In the genomic region with DNA sequence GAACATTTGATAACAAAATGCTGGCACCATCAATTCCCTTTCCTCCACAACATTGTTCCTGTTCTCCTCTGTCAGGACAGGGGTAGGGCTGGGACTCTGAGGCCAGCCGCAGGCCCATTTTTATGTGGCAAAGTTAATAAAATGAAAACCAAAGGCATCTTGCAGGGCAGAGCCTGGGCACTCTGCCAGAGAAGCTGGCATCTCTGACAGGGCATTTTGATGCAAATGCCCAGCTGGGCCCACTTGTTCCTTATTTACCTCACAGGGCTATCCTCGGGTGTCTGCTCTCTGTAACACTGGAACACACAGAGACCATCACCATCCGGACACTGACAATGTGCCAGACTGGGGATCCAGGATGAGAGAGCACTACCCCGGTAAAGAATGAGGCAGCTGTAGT, we compare ENCODE assay signal across 8 mouse cellular contexts.
DNase-seq lines count a peak whose midpoint lies in the region; ATAC-seq and TF ChIP-seq lines count a peak whose summit lies in the region.

No protein-coding gene starts in this region.

- H3K27ac ChIP-seq in hindbrain, embryonic 12.5 days, result no peak overlapping the region
- H3K27ac ChIP-seq in hindbrain, embryonic 10.5 days, result no peak overlapping the region
- H3K27ac ChIP-seq in forebrain, embryonic 16.5 days (ENCODE audit: low read length), result no peak overlapping the region

- H3K9me3 ChIP-seq in hindbrain, embryonic 12.5 days (replicated peaks), result no peaks in the 10 kb centered on the region
- no peaks in the 10 kb centered on the region for H3K9me3 ChIP-seq in hindbrain, embryonic 10.5 days
- no peaks in the 10 kb centered on the region for H3K9me3 ChIP-seq in forebrain, embryonic 16.5 days (ENCODE audit: control insufficient read depth, low read length)

- ATAC-seq in hindbrain, embryonic 12.5 days (ENCODE audit: low FRiP score), result peak; percentile 85
- peak; percentile 93 for ATAC-seq in forebrain, embryonic 16.5 days

- WGBS in hindbrain, embryonic 12.5 days, result 62% methylated on average over 4 of the region's 4 CpGs
- 84% methylated on average over 4 of the region's 4 CpGs for WGBS in hindbrain, embryonic 10.5 days
- WGBS in forebrain, embryonic 16.5 days, result 12% methylated on average over 4 of the region's 4 CpGs

- H3ac ChIP-seq in C2C12 (ENCODE audit: control insufficient read depth, insufficient read length, low read depth), result no peak overlapping the region

- DNase-seq in hindbrain, embryonic 10.5 days (ENCODE audit: low spot score), result no peak
- DNase-seq in adrenal gland, postnatal 36 days, result peak; percentile 17 to 58
- no peak for DNase-seq in thymus, postnatal 0 days (ENCODE audit: low spot score)
- DNase-seq in T-cell, adult 2 months (ENCODE audit: low spot score), result no peak
- DNase-seq in spleen, postnatal 10 days (ENCODE audit: low spot score in 2 of 2), result no peak

- no peak for TF ChIP-seq CTCF in C2C12 (IDR thresholded peaks at IDR 0.05; ENCODE audit: control insufficient read depth, insufficient read depth, insufficient read length)

- H3K79me2 ChIP-seq in C2C12 (ENCODE audit: control insufficient read depth, insufficient read depth), result no peaks in the 10 kb centered on the region

- no peak overlapping the region for H3K9ac ChIP-seq in hindbrain, embryonic 12.5 days
- H3K9ac ChIP-seq in forebrain, embryonic 16.5 days (replicated peaks; ENCODE audit: low read depth, low read length), result no peak overlapping the region

- H3K4me3 ChIP-seq in hindbrain, embryonic 12.5 days, result no peak overlapping the region
- H3K4me3 ChIP-seq in hindbrain, embryonic 10.5 days, result no peak overlapping the region
- no peak overlapping the region for H3K4me3 ChIP-seq in C2C12 (ENCODE audit: insufficient read depth, poor library complexity, severe bottlenecking)
- H3K4me3 ChIP-seq in forebrain, embryonic 16.5 days (replicated peaks; ENCODE audit: low read length), result no peak overlapping the region

- no peaks in the 10 kb centered on the region for H3K36me3 ChIP-seq in hindbrain, embryonic 12.5 days
- H3K36me3 ChIP-seq in hindbrain, embryonic 10.5 days, result no peaks in the 10 kb centered on the region
- H3K36me3 ChIP-seq in C2C12 (ENCODE audit: control insufficient read depth, insufficient read depth), result no peaks in the 10 kb centered on the region
- H3K36me3 ChIP-seq in forebrain, embryonic 16.5 days (ENCODE audit: control insufficient read depth, insufficient read depth), result no peaks in the 10 kb centered on the region

- no peaks in the 10 kb centered on the region for H3K27me3 ChIP-seq in hindbrain, embryonic 12.5 days
- H3K27me3 ChIP-seq in hindbrain, embryonic 10.5 days (ENCODE audit: insufficient read depth, poor library complexity, severe bottlenecking), result no peaks in the 10 kb centered on the region
- no peaks in the 10 kb centered on the region for H3K27me3 ChIP-seq in C2C12 (ENCODE audit: control insufficient read depth, insufficient read depth, insufficient read length)
- no peaks in the 10 kb centered on the region for H3K27me3 ChIP-seq in forebrain, embryonic 16.5 days (replicated peaks; ENCODE audit: control insufficient read depth, insufficient read depth, low read length)

- no peaks in the 10 kb centered on the region for H3K79me3 ChIP-seq in C2C12 (ENCODE audit: low read depth)

- no peak overlapping the region for H3K4me2 ChIP-seq in hindbrain, embryonic 12.5 days (replicated peaks)
- H3K4me2 ChIP-seq in forebrain, embryonic 16.5 days (ENCODE audit: low read length), result no peak overlapping the region

- no peaks in the 10 kb centered on the region for H3K4me1 ChIP-seq in hindbrain, embryonic 12.5 days
- no peaks in the 10 kb centered on the region for H3K4me1 ChIP-seq in hindbrain, embryonic 10.5 days (replicated peaks)
- H3K4me1 ChIP-seq in forebrain, embryonic 16.5 days (replicated peaks; ENCODE audit: control insufficient read depth, insufficient read depth, low read length), result peaks cover 5% of the 10 kb centered on the region; the same call in 1 of the 2 replicates

TF ChIP-seq in C2C12, 6 proteins besides CTCF, POLR2A, EP300 and RAD21:
- TF ChIP-seq CEBPB (IDR thresholded peaks at IDR 0.05; ENCODE audit: low read depth), result no peak
- TF ChIP-seq MYOG (IDR thresholded peaks at IDR 0.05; ENCODE audit: control insufficient read depth, extremely low read depth, insufficient read length), result no peak
- peak; percentile 64 for TF ChIP-seq MYOD1 (IDR thresholded peaks at IDR 0.05; ENCODE audit: control insufficient read depth, insufficient read length, low read depth)
- no peak for TF ChIP-seq FOSL1 (IDR thresholded peaks at IDR 0.05; ENCODE audit: insufficient read depth, low read length, poor library complexity, severe bottlenecking)

Comparison
In these comparisons a context has a peak if more than half of its experiments do, and no peak if none do; other contexts are left out.
1. DNase-seq: peak in adrenal gland, postnatal 36 days (2 of 2); none in hindbrain, embryonic 10.5 days (single experiment), thymus, postnatal 0 days (single experiment), T-cell, adult 2 months (single experiment) and spleen, postnatal 10 days (0 of 2).